Mouse (Mus musculus): ENCODE measurements at regions not wholly inside any gene's neighbourhood (a gene's known extent, or its start where the extent isn't known, plus 50 kb on each side); places are given as distances from the start of the nearest gene placed in this dataset.

DNA sequence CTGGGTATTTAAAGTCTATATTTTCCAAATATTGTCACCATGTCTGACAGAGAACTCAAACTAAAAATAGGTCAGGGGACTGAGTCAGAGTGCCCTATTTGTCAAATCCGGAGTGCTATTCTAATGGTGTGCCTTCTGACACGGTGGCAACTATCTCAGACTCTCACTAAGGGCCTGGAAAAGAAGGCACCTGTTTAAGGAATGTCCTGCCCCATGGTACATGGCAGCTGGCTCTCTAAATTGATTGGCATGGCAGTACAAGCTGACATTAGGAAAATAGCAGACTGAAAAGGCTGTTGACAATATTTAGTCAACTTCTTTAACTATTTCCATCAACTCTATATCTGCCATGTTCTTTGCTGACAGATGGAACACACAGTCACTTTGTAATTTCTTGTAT, 405.1 kb upstream of the A1bg start:
- Histone ChIP-seq H3K4me3 (no peak overlapping the region), H3K36me3 (no peaks in the 10 kb centered on the region), H3K27me3 (replicated peaks) (no peaks in the 10 kb centered on the region), H3K27ac (replicated peaks) (no peak overlapping the region), H3K9ac (no peak overlapping the region), H3K9me3 (no peaks in the 10 kb centered on the region), H3K4me2 (no peak overlapping the region), H3K4me1 (0 out of 2 replicates have a peak, but pooled peaks cover 5% of the 10 kb centered on the region)
- WGBS, result 45% methylated on average over 2 of the region's 2 CpGs
- no peak for ATAC-seq (ENCODE audit: extremely low read depth, insufficient number of reproducible peaks, low FRiP score, low TSS enrichment)

DNA sequence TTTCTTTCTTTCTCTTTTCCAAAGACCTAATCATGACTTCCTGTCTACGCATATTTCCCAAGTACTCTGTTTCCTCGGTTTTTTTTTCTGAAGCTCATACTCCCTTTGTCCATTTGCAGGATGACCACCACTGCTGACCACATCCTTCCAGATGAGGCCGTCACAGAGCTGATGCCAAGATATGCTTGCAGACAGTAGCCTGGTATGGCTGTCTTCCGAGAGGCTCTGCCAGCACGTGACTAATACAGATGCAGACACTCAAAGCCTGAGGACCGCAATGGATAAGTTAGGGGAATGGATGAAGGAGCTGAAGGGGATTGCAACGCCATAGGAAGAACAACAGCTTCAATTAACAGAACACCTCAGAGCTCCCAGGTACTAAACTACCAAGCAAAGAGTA, 399.4 kb upstream of the A1bg start:
- no peak overlapping the region for H3K27ac ChIP-seq (replicated peaks)
- no peak overlapping the region for H3K4me3 ChIP-seq
- H3K4me2 ChIP-seq, result no peak overlapping the region
- no peaks in the 10 kb centered on the region for H3K36me3 ChIP-seq
- no peaks in the 10 kb centered on the region for H3K27me3 ChIP-seq (replicated peaks)
- H3K9ac ChIP-seq, result no peak overlapping the region
- WGBS, result 79% methylated on average over 7 of the region's 7 CpGs
- ATAC-seq (ENCODE audit: extremely low read depth, insufficient number of reproducible peaks, low FRiP score, low TSS enrichment), result no peak
- no peaks in the 10 kb centered on the region for H3K4me1 ChIP-seq
- no peaks in the 10 kb centered on the region; the same call in 1 of the 2 replicates for H3K9me3 ChIP-seq

DNA sequence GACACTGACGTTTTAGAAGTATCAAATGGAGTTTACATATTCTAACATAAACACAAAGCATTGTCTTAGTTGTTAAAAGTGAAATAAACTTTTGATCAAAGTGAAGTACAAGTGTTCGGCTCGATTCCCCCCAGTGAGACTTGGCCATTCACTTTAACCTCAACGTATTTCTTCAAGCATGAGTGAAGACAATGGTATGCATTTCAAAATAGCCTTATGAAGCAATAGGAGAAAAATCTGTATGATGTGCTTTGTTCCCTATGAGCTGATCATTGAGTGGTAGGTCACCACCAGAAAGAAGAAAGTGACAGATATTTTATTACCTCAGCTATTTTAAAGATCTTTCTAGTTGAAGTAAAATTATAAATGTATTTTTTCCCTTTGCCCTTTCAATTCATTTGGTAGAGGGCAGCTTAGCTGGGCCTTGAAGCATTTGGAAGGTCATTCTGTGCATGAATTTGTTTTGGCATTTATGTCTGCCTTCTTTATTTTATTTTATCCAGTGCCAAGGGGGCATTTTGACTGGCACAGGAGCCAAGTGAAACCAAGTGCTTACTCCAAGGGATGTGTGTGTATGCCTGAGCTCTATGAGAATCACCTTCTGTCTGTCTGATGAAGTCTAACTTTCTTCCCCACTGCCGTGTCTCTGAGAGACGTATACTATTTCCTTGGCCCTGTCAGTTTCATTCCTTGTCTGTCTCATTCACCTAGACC, 386.8 kb upstream of the A1bg start:
- no peak overlapping the region for H3K4me2 ChIP-seq
- no peak overlapping the region for H3K9ac ChIP-seq
- no peaks in the 10 kb centered on the region for H3K9me3 ChIP-seq
- no peak overlapping the region for H3K4me3 ChIP-seq
- WGBS, result 67% methylated on average over 6 of the region's 6 CpGs
- no peaks in the 10 kb centered on the region for H3K27me3 ChIP-seq (replicated peaks)
- H3K27ac ChIP-seq (replicated peaks), result no peak overlapping the region
- H3K4me1 ChIP-seq, result peaks cover 3% of the 10 kb centered on the region; the same call in 1 of the 2 replicates
- ATAC-seq (ENCODE audit: extremely low read depth, insufficient number of reproducible peaks, low FRiP score, low TSS enrichment), result no peak
- no peaks in the 10 kb centered on the region for H3K36me3 ChIP-seq

DNA sequence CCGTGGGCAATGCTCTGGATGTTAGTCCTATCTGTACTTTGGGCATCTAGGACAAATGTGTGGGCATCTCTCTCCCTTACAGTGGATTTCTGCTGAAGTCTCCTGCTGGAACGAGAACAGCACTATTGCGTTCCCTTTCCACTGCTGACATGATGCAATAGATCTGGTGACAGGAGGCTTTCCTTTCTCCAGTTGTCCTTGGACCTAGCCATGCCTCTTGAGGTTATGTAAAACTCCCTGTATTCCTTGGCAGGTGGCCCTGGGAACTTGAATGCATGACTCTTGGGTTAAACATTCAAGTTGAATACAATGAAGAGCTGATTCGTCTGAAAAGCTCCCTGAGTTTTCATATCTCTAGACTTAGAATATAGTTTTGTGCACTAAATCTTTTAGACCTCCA, 386.1 kb upstream of the A1bg start:
- 56% methylated on average over 4 of the region's 4 CpGs for WGBS
- no peaks in the 10 kb centered on the region for H3K9me3 ChIP-seq
- no peaks in the 10 kb centered on the region for H3K27me3 ChIP-seq (replicated peaks)
- H3K4me2 ChIP-seq, result no peak overlapping the region
- H3K36me3 ChIP-seq, result no peaks in the 10 kb centered on the region
- H3K9ac ChIP-seq, result no peak overlapping the region
- H3K27ac ChIP-seq (replicated peaks), result no peak overlapping the region
- ATAC-seq (ENCODE audit: extremely low read depth, insufficient number of reproducible peaks, low FRiP score, low TSS enrichment), result no peak
- H3K4me1 ChIP-seq, result peaks cover 3% of the 10 kb centered on the region; the same call in 1 of the 2 replicates
- no peak overlapping the region for H3K4me3 ChIP-seq

DNA sequence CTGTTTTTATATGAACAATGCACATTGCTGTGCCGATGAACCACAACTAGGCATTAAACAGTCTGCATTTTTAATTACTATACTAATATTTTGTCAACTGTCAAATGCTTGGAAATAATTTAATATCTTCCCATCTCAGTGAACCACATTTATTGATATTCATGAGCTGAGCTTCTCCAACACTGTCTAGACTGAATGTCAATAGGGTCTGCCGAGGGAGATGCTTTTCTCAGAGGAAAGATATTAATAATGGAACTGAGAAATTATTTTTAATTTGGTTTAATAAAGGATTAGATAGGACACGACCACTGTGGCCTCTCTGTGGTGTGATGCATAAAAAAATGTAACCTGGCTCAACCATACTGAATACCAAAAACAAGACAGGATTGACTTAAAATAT, 381.7 kb upstream of the A1bg start:
- 76% methylated on average over 3 of the region's 3 CpGs for WGBS
- Histone ChIP-seq H3K4me1 (peaks cover 3% of the 10 kb centered on the region; the same call in 1 of the 2 replicates), H3K9me3 (no peaks in the 10 kb centered on the region), H3K9ac (no peak overlapping the region), H3K27ac (replicated peaks) (no peak overlapping the region), H3K4me3 (no peak overlapping the region), H3K4me2 (no peak overlapping the region), H3K27me3 (replicated peaks) (no peaks in the 10 kb centered on the region), H3K36me3 (no peaks in the 10 kb centered on the region)
- ATAC-seq (ENCODE audit: extremely low read depth, insufficient number of reproducible peaks, low FRiP score, low TSS enrichment), result no peak

DNA sequence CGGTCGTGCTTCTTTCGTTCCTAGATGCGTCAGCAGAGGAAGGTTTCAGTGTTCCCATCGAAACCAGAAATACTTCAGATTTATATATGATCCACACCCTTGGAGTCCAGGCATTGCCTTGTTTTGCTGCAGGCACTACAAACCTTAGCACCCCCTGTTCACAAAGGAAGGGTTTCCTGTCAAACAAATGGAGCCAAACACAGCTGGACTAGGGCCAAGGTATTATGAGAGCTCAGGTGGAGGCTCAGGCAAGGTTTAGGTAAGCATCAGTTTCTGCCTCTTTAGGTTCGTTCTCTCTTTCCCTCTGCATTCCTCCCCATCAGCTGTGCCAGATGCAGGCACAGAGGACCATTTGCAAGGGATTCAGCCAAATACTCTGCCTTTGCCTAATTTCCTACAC, 377.0 kb upstream of the A1bg start:
- WGBS, result 79% methylated on average over 6 of the region's 6 CpGs
- Histone ChIP-seq H3K36me3 (no peaks in the 10 kb centered on the region), H3K4me2 (no peak overlapping the region), H3K4me3 (no peak overlapping the region), H3K9me3 (no peaks in the 10 kb centered on the region), H3K27ac (replicated peaks) (no peak overlapping the region), H3K27me3 (replicated peaks) (no peaks in the 10 kb centered on the region), H3K4me1 (no peaks in the 10 kb centered on the region), H3K9ac (no peak overlapping the region)
- ATAC-seq (ENCODE audit: extremely low read depth, insufficient number of reproducible peaks, low FRiP score, low TSS enrichment), result no peak

DNA sequence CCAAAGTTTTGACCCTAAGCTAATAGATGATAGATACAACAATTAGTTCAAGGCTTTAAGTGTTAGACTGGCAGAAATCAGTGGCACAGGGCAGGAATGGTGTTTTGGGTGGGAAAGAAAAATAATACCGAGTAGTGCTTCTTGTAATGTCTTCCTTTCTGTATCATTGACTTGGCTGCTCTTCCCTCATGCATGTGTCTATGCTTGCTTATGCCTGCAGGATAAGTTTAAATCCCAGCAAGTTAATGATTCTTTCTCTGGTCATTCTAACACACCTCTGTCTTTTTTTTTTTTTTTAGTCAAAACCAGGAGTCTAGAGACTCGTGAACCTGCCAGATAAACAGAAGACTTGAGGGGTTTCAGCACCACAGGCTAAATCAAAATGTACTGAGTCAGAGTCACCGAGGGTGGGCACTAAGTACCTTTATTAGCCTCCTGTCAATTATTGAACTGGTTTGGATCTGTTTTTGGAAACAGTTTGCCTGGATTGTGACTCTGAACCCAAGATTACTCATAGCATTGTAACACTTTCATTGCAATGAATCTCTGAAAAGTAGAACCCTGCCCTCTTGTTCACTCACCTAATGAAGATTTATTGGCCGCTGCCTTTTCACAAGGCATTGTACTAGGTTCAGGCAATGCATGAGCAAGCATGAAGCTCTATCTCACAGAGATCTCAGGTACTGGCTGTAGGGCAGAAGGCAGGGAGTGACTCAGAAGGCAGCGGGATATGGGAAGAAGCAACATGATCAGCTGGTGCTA, 374.8 kb upstream of the A1bg start:
- WGBS, result 73% methylated on average over 5 of the region's 5 CpGs

DNA sequence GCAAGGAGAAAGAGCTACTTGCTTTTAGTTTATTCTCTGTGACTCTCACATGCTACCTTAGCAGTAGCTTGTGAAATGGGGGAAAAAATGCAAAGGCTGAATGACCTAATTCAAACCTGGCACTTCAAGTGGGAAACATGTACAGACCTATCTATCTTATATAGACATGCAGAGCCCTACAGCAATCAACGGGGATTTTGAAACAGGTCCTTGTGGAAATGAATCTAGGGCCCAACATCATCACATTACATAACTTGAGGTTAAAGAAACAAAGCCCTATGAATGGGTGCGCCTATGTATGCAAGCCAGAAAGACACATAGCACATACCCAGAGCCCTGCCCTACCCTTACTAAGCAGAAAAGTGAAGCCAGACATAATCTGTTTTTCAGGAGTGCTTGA, 371.8 kb upstream of the A1bg start:
- Histone ChIP-seq H3K4me2 (no peak overlapping the region), H3K4me3 (no peak overlapping the region), H3K27ac (replicated peaks) (no peak overlapping the region), H3K27me3 (replicated peaks) (no peaks in the 10 kb centered on the region), H3K36me3 (no peaks in the 10 kb centered on the region), H3K9me3 (no peaks in the 10 kb centered on the region), H3K9ac (no peak overlapping the region), H3K4me1 (no peaks in the 10 kb centered on the region)
- ATAC-seq (ENCODE audit: extremely low read depth, insufficient number of reproducible peaks, low FRiP score, low TSS enrichment), result no peak
- WGBS, result 77% methylated on average over 2 of the region's 2 CpGs

More for the DNA sequence above, 374.8 kb upstream of the A1bg start:
- H3K27ac ChIP-seq (replicated peaks), result no peak overlapping the region
- no peak overlapping the region for H3K4me2 ChIP-seq
- no peak for ATAC-seq (ENCODE audit: extremely low read depth, insufficient number of reproducible peaks, low FRiP score, low TSS enrichment)
- H3K4me1 ChIP-seq, result no peaks in the 10 kb centered on the region
- H3K9ac ChIP-seq, result no peak overlapping the region
- no peaks in the 10 kb centered on the region for H3K36me3 ChIP-seq
- H3K4me3 ChIP-seq, result no peak overlapping the region
- no peaks in the 10 kb centered on the region for H3K9me3 ChIP-seq
- H3K27me3 ChIP-seq (replicated peaks), result no peaks in the 10 kb centered on the region

DNA sequence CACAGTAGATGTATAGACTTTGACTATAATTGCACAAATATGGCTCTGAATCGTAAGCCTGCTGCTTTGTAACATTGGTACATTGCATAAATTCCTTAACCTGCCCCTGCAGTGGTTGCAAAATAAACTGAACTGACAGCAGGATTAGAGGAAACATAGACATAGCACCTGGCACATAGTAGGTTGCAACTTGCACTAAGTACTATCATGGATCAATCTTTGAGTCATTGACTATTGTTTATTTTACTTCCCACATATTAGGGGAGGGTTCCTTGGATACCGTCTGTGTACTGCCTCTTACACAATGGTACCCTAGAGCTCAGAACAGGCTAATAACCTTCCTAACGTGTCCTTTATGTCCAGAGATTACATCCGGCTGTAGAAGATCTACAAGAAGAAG, 371.3 kb upstream of the A1bg start:
- WGBS, result 66% methylated on average over 4 of the region's 4 CpGs
- no peaks in the 10 kb centered on the region for H3K27me3 ChIP-seq (replicated peaks)
- no peaks in the 10 kb centered on the region for H3K36me3 ChIP-seq
- H3K27ac ChIP-seq (replicated peaks), result no peak overlapping the region
- no peaks in the 10 kb centered on the region for H3K9me3 ChIP-seq
- no peak for ATAC-seq (ENCODE audit: extremely low read depth, insufficient number of reproducible peaks, low FRiP score, low TSS enrichment)
- no peak overlapping the region for H3K9ac ChIP-seq
- no peak overlapping the region for H3K4me3 ChIP-seq
- no peaks in the 10 kb centered on the region for H3K4me1 ChIP-seq
- no peak overlapping the region for H3K4me2 ChIP-seq

DNA sequence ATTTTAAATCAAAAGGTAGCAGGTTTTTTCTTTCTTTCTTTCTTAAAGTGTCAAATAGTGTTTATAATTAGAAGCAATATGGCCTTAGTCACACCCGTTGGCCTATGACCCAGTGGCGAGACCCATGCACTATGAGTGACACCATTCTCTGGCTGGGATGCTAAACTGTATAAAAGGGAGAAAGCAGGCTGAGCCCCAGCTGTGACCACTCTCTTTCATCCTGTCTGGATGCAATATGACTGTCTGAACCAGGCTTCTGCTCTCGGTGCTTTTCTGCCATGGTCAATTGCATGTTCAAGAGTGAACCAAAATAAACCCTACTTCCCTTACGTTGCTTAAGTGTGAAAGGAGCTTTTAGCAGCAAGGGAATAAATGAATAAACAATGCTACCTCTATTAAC, 346.0 kb upstream of the A1bg start:
- Histone ChIP-seq H3K4me2 (no peak overlapping the region), H3K4me3 (no peak overlapping the region), H3K36me3 (no peaks in the 10 kb centered on the region), H3K9ac (no peak overlapping the region), H3K9me3 (no peaks in the 10 kb centered on the region), H3K27ac (replicated peaks) (no peak overlapping the region), H3K27me3 (replicated peaks) (no peaks in the 10 kb centered on the region), H3K4me1 (no peaks in the 10 kb centered on the region)
- ATAC-seq (ENCODE audit: extremely low read depth, insufficient number of reproducible peaks, low FRiP score, low TSS enrichment), result no peak
- WGBS, result 57% methylated on average over 4 of the region's 4 CpGs

DNA sequence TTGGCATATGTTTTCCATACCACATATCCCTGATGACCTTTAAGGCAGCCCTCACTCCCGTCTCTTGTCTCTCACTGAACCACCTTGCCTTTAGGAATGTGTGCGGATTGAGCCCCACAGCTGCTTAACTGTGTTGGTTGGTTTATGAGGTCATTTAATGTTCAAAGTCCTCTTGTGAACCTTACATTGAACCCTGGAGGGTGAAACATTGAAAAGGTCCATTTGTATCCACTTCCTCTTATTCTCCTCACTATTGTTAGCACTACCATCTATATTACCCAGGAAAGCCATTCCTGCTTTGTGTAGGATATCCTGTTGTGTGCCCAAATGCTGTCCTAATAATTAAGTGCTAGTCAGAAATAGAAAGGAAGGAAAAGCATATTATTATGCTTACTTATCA, 336.2 kb upstream of the A1bg start:
- Histone ChIP-seq H3K4me3 (no peak overlapping the region), H3K9me3 (no peaks in the 10 kb centered on the region), H3K36me3 (no peaks in the 10 kb centered on the region), H3K27me3 (replicated peaks) (no peaks in the 10 kb centered on the region), H3K4me2 (no peak overlapping the region), H3K9ac (no peak overlapping the region), H3K4me1 (no peaks in the 10 kb centered on the region), H3K27ac (replicated peaks) (no peak overlapping the region)
- ATAC-seq (ENCODE audit: extremely low read depth, insufficient number of reproducible peaks, low FRiP score, low TSS enrichment), result no peak
- 70% methylated on average over 2 of the region's 2 CpGs for WGBS

DNA sequence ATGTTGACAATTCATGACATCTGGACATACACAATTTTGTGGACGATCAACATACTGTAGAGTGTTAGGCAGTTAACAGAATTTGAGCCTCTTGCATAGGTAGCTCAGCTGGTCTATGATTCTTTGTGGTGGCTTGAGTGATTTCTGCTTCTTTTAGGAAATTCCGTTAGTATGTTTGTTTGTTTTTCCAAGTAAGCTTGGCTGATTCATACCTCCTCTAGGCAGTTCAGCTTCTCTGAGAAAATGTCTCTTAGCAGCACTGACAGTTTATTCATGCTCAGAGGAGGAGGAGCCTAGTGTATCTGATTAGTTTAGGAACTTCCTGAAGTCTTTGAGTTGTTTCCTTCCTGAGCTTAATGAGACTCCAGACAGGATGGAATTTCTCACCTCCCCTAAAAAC, 321.7 kb upstream of the A1bg start:
- peaks cover 7% of the 10 kb centered on the region; the same call in 1 of the 2 replicates for H3K4me1 ChIP-seq
- no peak overlapping the region for H3K27ac ChIP-seq (replicated peaks)
- no peaks in the 10 kb centered on the region for H3K9me3 ChIP-seq
- 58% methylated on average over 2 of the region's 2 CpGs for WGBS
- H3K4me3 ChIP-seq, result no peak overlapping the region
- no peaks in the 10 kb centered on the region for H3K27me3 ChIP-seq (replicated peaks)
- no peak overlapping the region for H3K9ac ChIP-seq
- H3K36me3 ChIP-seq, result no peaks in the 10 kb centered on the region
- ATAC-seq (ENCODE audit: extremely low read depth, insufficient number of reproducible peaks, low FRiP score, low TSS enrichment), result no peak
- no peak overlapping the region for H3K4me2 ChIP-seq

All from heart, embryonic 13.5 days (tissue).